Mouse (Mus musculus) cortical plate, adult 2 months (tissue): Measurements from ENCODE around the gene Pnrc2.

Source experiments
- CTCF ChIP-seq: fragments of 200-500 bp; IDR thresholded peaks from 2 replicates; pipeline ENCODE4 v1.5.1; 2011; ENCODE audit warnings: mild to moderate bottlenecking, control low read depth, low read length; ENCODE audit not compliant: insufficient read depth; ENCODE audit errors: extremely low read depth
- POLR2A ChIP-seq: fragments of 200-500 bp; IDR thresholded peaks from 2 replicates; pipeline ENCODE4 v1.6.1; 2011; ENCODE audit warnings: mild to moderate bottlenecking, low read length, control low read depth; ENCODE audit not compliant: insufficient read depth; ENCODE audit errors: extremely low read depth

DNA sequence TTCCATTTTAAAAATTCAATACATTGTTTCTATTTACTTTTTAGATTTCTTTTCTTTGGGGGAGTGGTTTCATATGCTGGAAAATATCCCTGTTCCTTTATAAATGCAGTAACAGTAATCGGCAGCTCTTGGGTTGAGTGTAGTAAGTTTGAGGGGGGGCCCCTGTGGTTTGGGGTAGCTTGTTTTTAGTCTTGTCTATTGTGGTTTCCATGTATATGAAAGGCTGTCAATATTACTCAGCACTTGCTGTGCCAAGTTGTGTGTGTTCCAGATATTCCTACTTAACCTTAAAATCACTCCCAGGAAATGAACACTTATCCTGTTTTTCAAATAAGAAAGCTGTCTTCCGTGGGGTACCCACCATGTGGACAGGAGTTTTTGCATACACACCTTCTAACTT is 4.7 kb downstream of the Pnrc2 start:
- TF ChIP-seq CTCF = no peak
- TF ChIP-seq POLR2A = no peak
